Mouse (Mus musculus) neural tube, embryonic 12.5 days (tissue): ENCODE data around the gene D630003M21Rik. TPM values are rescaled to one million over a fixed set of nuclear protein-coding genes. Genes with fewer than 3 reads are reported as not detected.

Source experiments
- ATAC-seq: fragments of 200-750 bp; cut with Nextera tagmentation; 2 replicates; pipeline ENCODE4 v1.8.0; 2017; ENCODE audit warnings: low read depth, mild to moderate bottlenecking, moderate TSS enrichment, moderate library complexity; ENCODE audit not compliant: low FRiP score
- H3K27ac ChIP-seq: fragments of 300-500 bp; sonication (generic); 2 replicates; pipeline ENCODE4 v1.5.1; 2016
- H3K27me3 ChIP-seq: fragments of 300-500 bp; sonication (generic); replicated peaks from 2 replicates; pipeline ENCODE4 v1.6.1; 2016; ENCODE audit warnings: mild to moderate bottlenecking
- H3K36me3 ChIP-seq: fragments of 300-500 bp; sonication (generic); 2 replicates; pipeline ENCODE4 v1.6.1; 2016; ENCODE audit warnings: mild to moderate bottlenecking
- H3K4me1 ChIP-seq: fragments of 300-500 bp; sonication (generic); 2 replicates; pipeline ENCODE4 v1.6.1; 2016
- H3K4me2 ChIP-seq: fragments of 300-500 bp; sonication (generic); replicated peaks from 2 replicates; pipeline ENCODE4 v1.6.1; 2016; ENCODE audit warnings: mild to moderate bottlenecking
- H3K4me3 ChIP-seq: fragments of 300-500 bp; sonication (generic); 2 replicates; pipeline ENCODE4 v1.5.1; 2016
- H3K9ac ChIP-seq: fragments of 300-500 bp; sonication (generic); 2 replicates; pipeline ENCODE4 v1.6.1; 2016; ENCODE audit warnings: mild to moderate bottlenecking
- H3K9me3 ChIP-seq: fragments of 300-500 bp; sonication (generic); 2 replicates; pipeline ENCODE4 v1.6.1; 2016; ENCODE audit warnings: mild to moderate bottlenecking
- WGBS: fragments of 180-500 bp; shearing (Covaris S2); methylation state at CpG from one replicate; pipeline ENCODE4 v1.1.7; 2016; 5-methylcytosine and 5-hydroxymethylcytosine counted together
- polyA plus RNA-seq: library from polyadenylated mRNA; unstranded; fragments of >200 nt; fragmentation: Nextera tagmentation; extraction: Ambion mirVana; gene quantifications from 2 replicates; pipeline ENCODE4 v1.2.1, GENCODE M21; 2016

Gene D630003M21Rik
- polyA plus RNA-seq, 1 experiment from 2014 or later = 5.0 TPM

DNA sequence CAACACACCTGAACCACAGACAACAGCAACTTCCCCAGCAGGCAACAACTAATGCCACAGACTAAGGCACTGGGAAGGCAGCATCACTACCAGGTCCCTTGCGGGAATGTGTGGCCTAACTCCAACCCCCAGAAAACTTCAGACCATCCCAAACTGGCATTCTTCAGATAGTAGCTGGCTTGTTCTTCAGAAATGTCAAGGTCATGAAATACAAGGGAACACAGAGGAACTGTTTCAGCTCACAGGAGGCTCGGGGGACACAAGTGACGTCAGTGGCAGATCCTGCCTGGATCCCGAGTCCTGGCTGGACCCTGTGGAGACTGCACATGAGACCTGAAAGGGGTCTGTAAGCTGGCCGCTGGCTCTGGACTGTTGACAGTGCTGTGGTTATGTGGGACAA is 24.8 kb upstream of the D630003M21Rik start:
- Histone ChIP-seq H3K9ac (no peak overlapping the region), H3K27me3 (no peaks in the 10 kb centered on the region), H3K4me2 (no peak overlapping the region), H3K27ac (no peak overlapping the region), H3K4me3 (no peak overlapping the region), H3K9me3 (no peaks in the 10 kb centered on the region), H3K4me1 (peaks cover 4% of the 10 kb centered on the region; the same call in 1 of the 2 replicates), H3K36me3 (no peaks in the 10 kb centered on the region)
- no peak for ATAC-seq
- 70% methylated on average over 5 of the region's 5 CpGs for WGBS

DNA sequence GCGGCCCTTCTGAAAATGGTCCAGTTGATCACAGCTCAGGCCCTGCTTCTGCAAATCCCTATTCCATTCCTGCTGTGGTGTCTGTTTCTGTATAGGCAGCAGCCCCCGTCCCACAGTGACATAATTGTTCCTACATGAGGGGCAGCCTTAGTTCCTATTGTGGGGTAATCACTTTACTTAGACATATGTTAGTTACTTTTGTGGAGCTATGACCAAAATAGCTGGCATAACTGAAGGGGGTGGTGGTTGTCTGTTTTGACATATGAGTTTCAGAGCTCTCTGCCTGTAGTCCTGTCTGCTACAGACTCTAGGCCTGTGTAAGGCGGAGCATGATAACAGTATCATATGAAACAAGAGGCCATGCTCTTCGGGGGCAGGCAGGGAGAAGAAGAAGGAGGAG is 21.5 kb upstream of the D630003M21Rik start:
- no peak for ATAC-seq
- Histone ChIP-seq H3K27me3 (no peaks in the 10 kb centered on the region), H3K9me3 (no peaks in the 10 kb centered on the region), H3K4me2 (no peak overlapping the region), H3K4me1 (no peaks in the 10 kb centered on the region), H3K9ac (no peak overlapping the region), H3K36me3 (no peaks in the 10 kb centered on the region), H3K27ac (no peak overlapping the region), H3K4me3 (no peak overlapping the region)
- WGBS = 80% methylated on average over 4 of the region's 4 CpGs

DNA sequence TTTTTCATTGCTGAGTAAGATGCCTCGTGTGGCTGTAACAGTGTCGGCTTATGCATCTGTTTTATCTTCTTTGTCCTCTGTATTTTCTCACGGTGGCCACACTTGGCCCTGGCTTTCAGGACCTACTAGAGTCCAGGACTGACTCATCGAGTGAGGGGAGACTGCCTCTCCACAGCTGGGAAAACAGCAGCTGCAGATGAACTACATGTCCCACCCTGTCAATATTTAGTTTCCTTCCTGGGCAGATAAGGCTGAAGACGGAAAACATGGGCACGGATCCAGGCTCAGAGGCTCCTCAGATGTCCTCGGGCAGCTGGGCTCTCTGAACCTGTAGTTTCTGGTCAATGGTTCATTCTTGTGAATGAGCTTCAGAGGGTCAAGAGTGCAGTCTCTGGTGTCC is 19.3 kb upstream of the D630003M21Rik start:
- Histone ChIP-seq H3K4me3 (no peak overlapping the region), H3K27ac (no peak overlapping the region), H3K36me3 (no peaks in the 10 kb centered on the region), H3K9ac (no peak overlapping the region), H3K4me1 (no peaks in the 10 kb centered on the region), H3K9me3 (no peaks in the 10 kb centered on the region), H3K27me3 (no peaks in the 10 kb centered on the region), H3K4me2 (no peak overlapping the region)
- 75% methylated on average over 7 of the region's 7 CpGs for WGBS
- ATAC-seq = no peak

DNA sequence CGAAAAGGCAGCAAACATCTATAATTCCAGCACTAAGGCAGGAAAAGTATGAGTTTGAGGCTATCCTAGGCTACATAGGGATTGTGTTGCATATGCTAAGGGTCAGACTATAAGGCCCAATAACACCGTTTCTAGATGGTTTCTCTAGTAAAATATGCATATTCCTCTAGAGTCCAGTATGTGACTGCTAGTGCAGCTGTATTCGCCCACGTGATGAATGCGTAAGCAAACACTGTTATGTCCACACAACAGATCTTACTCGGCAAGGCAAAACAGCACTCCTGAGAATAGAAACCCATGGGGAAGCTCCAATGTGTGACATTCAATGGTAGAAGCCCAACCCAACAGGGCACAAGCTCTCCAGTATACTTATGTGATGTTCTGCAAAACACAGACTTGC is 18.8 kb upstream of the D630003M21Rik start:
- ATAC-seq = no peak
- Histone ChIP-seq H3K4me1 (no peaks in the 10 kb centered on the region), H3K4me2 (no peak overlapping the region), H3K4me3 (no peak overlapping the region), H3K9ac (no peak overlapping the region), H3K36me3 (no peaks in the 10 kb centered on the region), H3K9me3 (no peaks in the 10 kb centered on the region), H3K27me3 (no peaks in the 10 kb centered on the region), H3K27ac (no peak overlapping the region)
- 83% methylated on average over 6 of the region's 6 CpGs for WGBS

DNA sequence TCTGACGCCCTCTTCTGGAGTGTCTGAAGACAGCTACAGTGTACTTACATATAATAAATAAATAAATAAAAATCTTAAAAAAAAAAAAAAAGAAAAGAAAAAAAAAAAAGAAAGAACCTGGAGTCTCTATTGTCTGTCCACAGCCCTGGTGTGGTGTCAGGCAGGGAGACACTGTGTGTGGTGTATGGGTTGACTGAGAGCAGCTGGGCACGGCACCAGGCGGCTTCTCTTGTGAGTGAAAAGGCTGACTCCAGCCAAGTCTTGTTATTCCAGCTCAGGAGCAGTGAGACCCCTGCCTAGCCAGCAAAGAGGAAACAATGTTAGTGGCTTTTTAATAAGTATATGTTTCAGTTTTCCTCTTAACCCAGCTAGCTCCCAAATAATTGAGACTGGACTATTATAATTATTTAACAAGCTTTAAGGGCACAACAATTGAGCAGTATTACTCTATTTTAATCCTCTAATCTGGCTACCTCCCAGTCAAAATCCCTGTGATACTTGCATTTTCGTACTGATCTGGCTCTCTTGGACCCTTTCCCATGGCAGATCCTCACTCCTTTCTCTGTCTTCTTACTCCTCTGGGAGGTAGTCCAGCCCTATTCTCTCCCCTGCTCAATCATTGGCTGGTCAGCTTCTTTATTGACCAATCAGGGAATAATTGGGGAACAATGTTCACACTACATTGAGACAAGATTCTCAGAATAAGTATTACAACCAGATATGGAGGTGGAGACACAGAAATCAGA is 16.2 kb upstream of the D630003M21Rik start:
- Histone ChIP-seq H3K27ac (no peak overlapping the region), H3K9me3 (no peaks in the 10 kb centered on the region), H3K36me3 (no peaks in the 10 kb centered on the region), H3K27me3 (no peaks in the 10 kb centered on the region), H3K4me2 (no peak overlapping the region), H3K9ac (no peak overlapping the region), H3K4me1 (no peaks in the 10 kb centered on the region), H3K4me3 (no peak overlapping the region)
- ATAC-seq = no peak
- 78% methylated on average over 4 of the region's 4 CpGs for WGBS

DNA sequence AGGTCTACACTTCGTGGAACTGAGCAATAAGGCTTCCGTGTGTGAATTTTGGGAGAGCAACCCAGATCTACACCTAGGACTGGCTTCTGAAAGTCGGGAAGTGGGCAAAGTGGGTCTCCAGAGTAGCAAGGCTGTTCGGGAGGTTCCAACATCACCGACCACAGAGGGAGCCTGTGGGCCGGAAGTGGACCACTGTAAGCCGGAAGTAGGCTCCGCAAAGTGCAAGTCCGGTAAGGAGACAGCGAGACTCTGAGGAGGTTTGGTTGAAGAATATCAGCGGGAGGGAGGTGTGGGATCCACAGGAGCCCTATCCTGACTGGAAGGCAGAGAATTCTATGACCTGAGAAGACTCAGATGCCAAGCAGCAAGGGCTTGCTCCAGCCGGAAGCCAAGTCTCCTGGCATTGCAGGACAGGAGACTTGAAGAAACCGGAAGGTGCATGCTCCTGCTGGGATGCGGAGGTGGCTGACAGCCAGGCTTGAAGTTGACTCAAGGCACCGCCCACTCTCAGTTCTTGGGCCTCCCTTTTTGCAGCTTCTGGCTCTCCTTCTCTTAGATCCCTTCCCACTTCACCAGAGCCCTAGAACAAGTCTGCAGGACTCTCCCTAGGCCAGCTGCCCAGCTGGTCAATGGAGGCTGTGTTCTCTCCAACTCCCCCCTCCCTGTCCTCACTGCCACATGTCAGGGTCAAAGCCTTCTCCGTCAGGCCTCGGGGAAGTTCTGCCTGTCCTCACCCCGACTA is 14.3 kb upstream of the D630003M21Rik start:
- H3K4me1 ChIP-seq = no peaks in the 10 kb centered on the region
- H3K4me2 ChIP-seq = no peak overlapping the region
- H3K27ac ChIP-seq = no peak overlapping the region
- ATAC-seq = no peak
- WGBS = 80% methylated on average over 18 of the region's 18 CpGs
- no peaks in the 10 kb centered on the region for H3K9me3 ChIP-seq
- H3K36me3 ChIP-seq = no peaks in the 10 kb centered on the region
- no peaks in the 10 kb centered on the region for H3K27me3 ChIP-seq
- H3K9ac ChIP-seq = no peak overlapping the region
- no peak overlapping the region for H3K4me3 ChIP-seq

DNA sequence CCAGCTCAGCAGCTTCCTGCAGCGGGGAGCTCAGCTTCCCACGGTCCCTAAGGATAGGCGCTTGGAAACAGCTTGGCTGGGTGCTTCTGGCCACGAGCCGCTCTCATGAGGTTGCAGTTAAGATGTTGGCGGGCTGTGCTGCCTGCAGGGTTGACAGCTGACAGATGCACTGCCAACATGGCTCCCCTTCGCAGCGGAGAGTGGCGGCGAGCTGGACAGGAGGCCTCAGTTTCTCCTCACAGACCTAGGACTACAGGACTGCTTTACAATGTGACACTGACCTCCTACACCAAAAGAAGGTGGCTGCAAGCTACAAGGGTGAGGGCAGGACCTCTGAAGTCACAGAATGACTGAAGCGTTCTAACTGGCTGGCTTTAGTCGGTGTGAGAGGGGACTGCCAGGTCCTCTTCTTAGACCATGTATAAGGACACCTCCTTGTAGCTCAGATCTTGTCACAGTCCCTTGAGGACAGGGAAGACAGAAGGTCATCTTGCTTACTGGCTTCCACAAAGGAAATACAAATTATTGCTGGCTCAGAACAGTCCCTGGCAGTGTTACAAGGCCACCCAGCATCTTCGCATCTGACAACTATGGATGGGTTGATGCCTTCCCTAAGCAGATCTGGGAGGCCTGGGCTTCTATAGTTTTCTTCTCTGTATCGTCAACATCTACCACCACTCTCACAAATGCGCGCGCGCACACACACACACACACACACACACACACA is 13.3 kb upstream of the D630003M21Rik start:
- Histone ChIP-seq H3K27ac (no peak overlapping the region), H3K4me2 (no peak overlapping the region), H3K36me3 (no peaks in the 10 kb centered on the region), H3K4me1 (no peaks in the 10 kb centered on the region), H3K27me3 (no peaks in the 10 kb centered on the region), H3K4me3 (no peak overlapping the region), H3K9ac (no peak overlapping the region), H3K9me3 (no peaks in the 10 kb centered on the region)
- ATAC-seq = no peak
- 89% methylated on average over 18 of the region's 18 CpGs for WGBS

DNA sequence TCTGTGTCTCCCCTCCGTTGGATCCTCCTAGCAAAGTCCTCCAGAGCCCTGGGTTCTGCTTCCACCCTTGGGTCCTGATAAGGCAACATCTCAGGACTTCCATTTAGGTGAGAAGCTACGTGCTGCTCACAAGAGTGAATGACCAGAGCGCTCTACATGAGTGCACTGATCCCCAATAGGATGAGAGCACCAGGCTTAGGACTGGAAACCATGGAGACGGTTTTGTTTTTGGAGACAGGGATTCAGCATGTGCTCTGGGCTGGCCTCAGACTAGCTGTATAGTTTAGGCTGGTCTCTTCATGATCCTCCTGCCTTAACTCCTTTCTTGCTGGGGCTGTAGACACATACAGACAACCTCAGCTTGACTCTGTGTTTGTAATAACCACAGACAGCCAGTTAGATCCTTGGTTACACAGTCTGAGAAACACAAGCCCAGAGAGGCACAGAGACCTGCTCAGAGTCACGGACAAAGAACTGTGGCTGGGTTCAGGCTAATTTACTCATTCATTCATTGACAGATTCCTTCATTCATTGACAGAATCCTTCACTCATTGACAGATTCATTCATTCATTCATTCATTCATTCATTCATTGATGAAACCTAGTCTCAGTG is 12.2 kb upstream of the D630003M21Rik start:
- Histone ChIP-seq H3K36me3 (no peaks in the 10 kb centered on the region), H3K4me3 (no peak overlapping the region), H3K27me3 (no peaks in the 10 kb centered on the region), H3K27ac (no peak overlapping the region), H3K4me1 (no peaks in the 10 kb centered on the region), H3K9me3 (no peaks in the 10 kb centered on the region), H3K4me2 (no peak overlapping the region), H3K9ac (no peak overlapping the region)
- 69% methylated on average over 5 of the region's 5 CpGs for WGBS
- ATAC-seq = no peak

DNA sequence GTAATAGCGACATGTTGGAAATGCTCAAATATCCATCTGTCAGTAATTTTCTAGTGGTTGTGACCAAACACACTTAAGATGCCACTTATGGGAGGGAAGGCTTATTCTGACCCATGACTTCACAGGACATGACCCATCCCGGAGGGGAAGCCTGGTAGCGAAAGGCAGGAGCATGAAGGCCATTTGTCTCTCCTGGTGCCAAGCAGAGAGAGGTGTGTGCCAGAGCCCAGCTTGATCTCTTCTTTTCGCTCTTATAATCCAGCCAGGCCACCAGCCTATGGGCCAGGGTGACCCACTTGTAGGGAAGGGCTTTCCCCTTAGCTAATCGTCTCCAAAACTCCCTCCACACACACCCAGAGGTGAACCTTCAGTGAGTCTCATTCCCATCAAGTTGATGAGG is 9.1 kb upstream of the D630003M21Rik start:
- H3K4me1 ChIP-seq = no peaks in the 10 kb centered on the region
- H3K4me2 ChIP-seq = no peak overlapping the region
- H3K36me3 ChIP-seq = no peaks in the 10 kb centered on the region
- H3K27ac ChIP-seq = no peak overlapping the region
- H3K4me3 ChIP-seq = no peak overlapping the region
- no peaks in the 10 kb centered on the region for H3K27me3 ChIP-seq
- WGBS = 86% methylated on average over 5 of the region's 5 CpGs
- no peaks in the 10 kb centered on the region for H3K9me3 ChIP-seq
- H3K9ac ChIP-seq = no peak overlapping the region
- ATAC-seq = no peak

DNA sequence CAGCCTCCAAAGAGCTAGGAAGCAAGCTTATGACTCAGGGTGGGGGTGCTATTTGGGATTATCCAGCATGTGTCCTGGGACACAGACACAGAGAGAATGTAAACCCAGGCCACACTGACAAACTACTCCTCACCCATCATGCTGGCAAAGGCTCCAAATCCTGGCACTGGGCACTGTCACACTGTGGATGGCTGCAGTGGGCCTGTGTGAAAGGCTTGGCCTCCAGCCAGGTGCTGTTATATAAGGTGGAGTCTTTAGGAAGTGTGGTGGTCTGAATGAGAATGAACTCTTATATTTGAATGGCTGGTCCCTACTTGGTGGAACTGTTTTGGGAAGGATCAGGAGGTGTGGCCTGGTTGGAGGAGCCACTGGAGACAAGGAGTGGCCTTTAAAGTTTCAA is 7.7 kb upstream of the D630003M21Rik start:
- H3K4me3 ChIP-seq = no peak overlapping the region
- no peaks in the 10 kb centered on the region for H3K9me3 ChIP-seq
- no peaks in the 10 kb centered on the region for H3K36me3 ChIP-seq
- no peak overlapping the region for H3K9ac ChIP-seq
- H3K27me3 ChIP-seq = no peaks in the 10 kb centered on the region
- H3K4me2 ChIP-seq = no peak overlapping the region
- no peak for ATAC-seq
- 0 out of 2 replicates have a peak, but pooled peaks cover 2% of the 10 kb centered on the region for H3K4me1 ChIP-seq
- no peak overlapping the region for H3K27ac ChIP-seq

DNA sequence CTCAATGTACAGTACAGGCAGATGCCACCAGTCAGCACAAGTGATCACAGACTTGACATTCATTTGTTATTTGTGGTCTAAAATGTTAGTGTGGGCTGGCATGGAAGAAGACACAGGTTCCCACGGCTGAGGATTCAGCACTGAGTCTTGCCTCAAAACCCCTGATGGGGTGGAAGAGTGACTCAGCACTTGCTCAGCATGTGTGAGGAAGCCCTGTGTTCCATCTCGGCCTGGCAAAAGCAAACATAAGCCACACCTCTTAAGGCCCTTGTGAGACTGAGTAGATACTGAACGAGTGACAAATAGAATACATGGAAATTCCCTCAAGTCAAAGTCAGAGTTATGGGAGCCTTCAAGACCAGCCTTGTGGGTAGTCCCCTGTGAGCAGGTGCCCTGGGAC is 4.1 kb upstream of the D630003M21Rik start:
- no peak for ATAC-seq

DNA sequence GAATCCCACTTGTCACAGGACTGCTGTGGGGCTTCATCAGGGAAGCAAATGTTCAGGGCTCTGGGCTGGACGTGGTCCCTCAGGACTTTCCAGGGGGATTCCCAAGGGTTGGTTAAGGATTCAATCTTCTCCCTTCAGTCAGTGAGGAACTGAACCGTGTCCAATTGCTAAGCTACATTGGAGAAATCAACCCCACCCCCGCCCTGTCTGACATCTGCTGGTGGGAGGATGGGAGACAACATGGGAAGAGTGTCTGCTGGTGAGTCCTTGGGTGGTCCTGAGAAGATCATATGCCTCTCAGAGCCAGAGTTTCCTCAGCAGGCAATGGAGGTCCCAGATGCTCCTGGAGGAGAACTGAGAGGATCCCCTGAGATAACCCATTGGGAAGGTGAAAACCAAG is 3.4 kb upstream of the D630003M21Rik start:
- no peak for ATAC-seq
- Histone ChIP-seq H3K9ac (no peak overlapping the region), H3K4me3 (no peak overlapping the region), H3K4me2 (no peak overlapping the region), H3K27ac (no peak overlapping the region), H3K36me3 (no peaks in the 10 kb centered on the region), H3K9me3 (no peaks in the 10 kb centered on the region), H3K27me3 (no peaks in the 10 kb centered on the region), H3K4me1 (peaks cover 25% of the 10 kb centered on the region)
- 58% methylated on average over 3 of the region's 3 CpGs for whole genome bisulfite sequencing

More for the DNA sequence above, 4.1 kb upstream of the D630003M21Rik start:
- Histone ChIP-seq H3K9me3 (no peaks in the 10 kb centered on the region), H3K4me2 (no peak overlapping the region), H3K36me3 (no peaks in the 10 kb centered on the region), H3K9ac (no peak overlapping the region), H3K27me3 (no peaks in the 10 kb centered on the region), H3K27ac (no peak overlapping the region), H3K4me1 (peaks cover 25% of the 10 kb centered on the region), H3K4me3 (no peak overlapping the region)
- WGBS = 84% methylated on average over 3 of the region's 3 CpGs
